Mouse (Mus musculus) myocyte (in vitro differentiated cells): Measurements from ENCODE around the gene Ccdc102a.

Source experiments
- POLR2A ChIP-seq: IDR thresholded peaks from one replicate; pipeline ENCODE4 v1.6.1; 2011; ENCODE audit warnings: low read depth, mild to moderate bottlenecking, control low read depth, moderate library complexity; ENCODE audit not compliant: insufficient read length
- TCF12 ChIP-seq: IDR thresholded peaks from one replicate; pipeline ENCODE4 v1.6.1; 2011; ENCODE audit warnings: mild to moderate bottlenecking, control low read depth; ENCODE audit not compliant: poor library complexity, insufficient read depth, severe bottlenecking
- USF1 ChIP-seq: IDR thresholded peaks from one replicate; pipeline ENCODE4 v1.6.1; 2011; ENCODE audit warnings: low read depth, mild to moderate bottlenecking, control low read depth, moderate library complexity

DNA sequence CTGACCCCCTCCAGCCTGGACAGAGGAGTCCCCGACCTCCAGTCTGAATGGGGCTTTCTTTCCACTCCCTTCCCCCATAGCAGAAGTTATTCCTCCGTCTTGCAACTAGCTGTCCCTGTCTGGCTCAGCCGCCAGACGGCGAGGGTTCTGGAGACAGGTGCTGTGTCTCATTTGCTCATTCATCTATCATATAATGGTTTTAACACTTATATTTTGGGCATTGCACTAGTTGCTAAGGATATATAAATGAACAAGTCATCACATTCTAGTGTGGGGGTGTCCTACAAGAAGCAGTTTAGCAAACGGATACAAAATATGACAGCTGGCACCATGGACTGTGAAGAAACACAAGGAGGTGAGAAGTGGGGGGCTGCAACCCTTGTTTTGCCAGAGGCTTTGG, 27.3 kb upstream of the Ccdc102a start:
- no peak for TF ChIP-seq POLR2A
- no peak for TF ChIP-seq USF1
- TF ChIP-seq TCF12: no peak
